Mouse (Mus musculus): ENCODE results near the gene Dlst.
A peak's percentile ranks its signal among the peaks of the same experiment; 100 is the strongest.

DNA sequence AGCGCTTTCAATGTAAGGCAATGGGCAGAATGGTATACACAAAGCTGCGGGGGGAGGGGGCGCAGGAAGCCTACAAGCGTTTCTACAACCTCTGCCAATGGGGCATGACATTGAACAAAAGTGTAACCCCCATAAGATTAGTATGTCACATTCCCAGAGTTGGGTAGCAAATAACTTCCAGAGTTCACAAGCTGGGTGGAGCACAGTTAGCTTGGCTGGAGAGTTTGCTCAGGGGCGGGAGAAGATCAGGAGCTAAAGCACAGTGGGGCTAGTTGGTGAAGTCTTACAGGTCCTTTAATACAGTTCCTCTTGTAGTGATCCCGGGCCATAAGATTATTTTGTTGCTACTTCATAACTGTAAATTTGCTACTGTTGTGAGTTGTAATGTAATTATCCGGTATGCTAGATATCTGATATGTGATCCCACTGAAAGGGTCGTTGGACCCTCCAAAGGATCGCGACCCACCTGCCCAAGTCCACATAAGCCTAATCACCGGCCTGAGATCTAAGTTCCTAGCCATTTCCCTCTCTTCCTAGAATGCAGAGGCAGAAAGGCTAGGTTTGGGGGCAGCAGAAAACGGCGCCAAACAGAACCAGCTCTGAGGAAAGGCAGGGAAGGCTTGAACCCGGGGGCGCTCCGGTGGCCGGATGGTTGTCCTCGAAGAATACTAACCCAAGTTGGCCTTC is 479 bp upstream of the Dlst start:
- TF ChIP-seq POLR2A (IDR thresholded peaks at IDR 0.05; ENCODE audit: low read depth, low read length) (peak; percentile 52), CTCF (IDR thresholded peaks at IDR 0.05; ENCODE audit: borderline replicate concordance, insufficient read depth, low read length) (no peak)
